Mouse (Mus musculus): ENCODE measurements around the gene Lrrn1. TPM values are rescaled to one million over a fixed set of nuclear protein-coding genes. Genes with fewer than 3 reads are reported as not detected.

Lrrn1 gene
- total RNA-seq, 2 experiments from 2014 or later = not detected

DNA sequence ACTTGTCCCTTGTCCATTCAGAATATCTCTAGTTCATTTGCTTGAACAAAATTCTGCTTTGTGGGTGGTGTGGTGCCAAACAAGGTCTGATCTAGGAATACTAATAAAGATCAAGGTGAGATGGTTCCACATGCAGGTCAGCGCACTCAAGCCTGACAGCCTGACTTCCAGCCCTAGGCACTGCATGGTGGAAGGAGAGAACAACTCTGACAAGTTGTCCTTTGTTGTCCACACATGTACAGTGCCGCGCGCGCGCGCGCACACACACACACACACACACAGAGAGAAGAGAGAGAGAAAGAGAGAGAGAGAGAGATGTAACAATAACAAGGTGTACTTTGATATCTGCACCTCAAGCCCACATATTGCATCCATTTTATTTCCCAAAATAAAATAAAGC is 47.7 kb downstream of the Lrrn1 start:
- ATAC-seq (replicated peaks; ENCODE audit: poor library complexity) = no peak

DNA sequence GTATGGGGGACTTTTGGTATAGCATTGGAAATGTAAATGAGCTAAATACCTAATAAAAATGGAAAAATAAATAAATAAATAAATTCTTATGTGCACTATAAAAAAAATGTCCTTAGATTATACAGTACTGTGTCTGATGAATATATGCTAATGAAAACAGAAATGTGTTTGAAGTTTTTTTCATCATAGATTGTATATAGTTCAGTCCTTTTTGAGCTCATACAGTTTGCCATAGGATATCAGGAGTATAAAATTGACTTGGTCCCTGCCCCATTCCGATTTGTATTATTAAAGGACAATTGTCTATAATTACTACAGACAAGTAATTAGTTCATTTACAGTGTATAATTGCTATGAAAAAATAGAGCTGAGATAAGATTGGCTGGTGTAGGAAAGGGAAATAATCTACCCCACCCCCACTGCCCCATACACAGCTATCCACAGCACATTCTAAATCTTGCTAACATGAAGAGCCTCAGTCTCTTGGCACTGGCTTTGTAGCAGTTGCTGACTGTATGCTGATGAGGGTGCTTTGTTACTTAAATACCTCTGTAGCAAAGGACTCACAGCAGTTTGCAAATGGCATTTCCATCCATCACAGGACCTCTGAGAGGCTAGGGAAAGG is 54.3 kb downstream of the Lrrn1 start:
- no peak for ATAC-seq (replicated peaks; ENCODE audit: poor library complexity)

DNA sequence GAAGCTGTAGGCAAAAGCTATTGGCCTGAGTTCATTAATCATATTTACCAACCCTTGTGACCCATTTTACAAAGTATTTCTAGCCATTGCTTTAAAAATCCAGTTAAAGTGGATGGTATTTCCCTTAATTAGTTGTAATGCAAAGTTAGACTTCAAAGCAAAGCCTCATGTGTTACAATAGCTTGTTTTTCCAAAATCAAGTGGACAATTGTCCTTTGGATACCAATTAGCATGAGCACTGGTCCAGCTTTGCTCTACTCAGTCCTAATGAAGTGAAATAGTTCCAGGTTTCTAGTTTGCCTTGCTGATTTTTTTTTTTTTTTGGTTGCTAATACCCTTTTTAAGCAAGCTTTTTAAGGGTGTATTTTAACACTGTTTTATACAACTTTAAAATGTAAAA is 75.6 kb downstream of the Lrrn1 start:
- no peak for ATAC-seq (replicated peaks; ENCODE audit: poor library complexity)

DNA sequence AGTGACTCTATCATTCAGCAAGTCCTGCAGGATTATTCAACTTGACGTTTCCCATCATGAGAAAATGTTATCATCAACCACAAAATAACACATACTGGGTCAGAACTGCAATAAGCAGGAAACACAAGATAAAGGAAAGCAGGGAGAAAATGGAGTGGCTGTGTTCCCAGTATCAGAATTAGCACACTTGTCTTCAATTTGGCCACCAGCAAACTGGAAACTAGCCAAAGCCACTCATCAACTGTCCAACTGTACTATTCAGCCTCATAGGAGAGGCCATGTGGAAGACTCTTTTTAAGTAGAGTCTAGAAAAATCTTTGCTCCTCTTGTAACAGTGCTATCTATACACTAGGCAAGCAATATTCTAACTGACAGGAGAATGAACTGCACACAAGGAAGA is 84.7 kb downstream of the Lrrn1 start:
- ATAC-seq (replicated peaks; ENCODE audit: poor library complexity) = no peak
